Mouse (Mus musculus): ENCODE measurements around the gene Snap47. TPM values are rescaled to one million over a fixed set of nuclear protein-coding genes. Genes with fewer than 3 reads are reported as not detected.
A peak's percentile ranks its signal among the peaks of the same experiment; 100 is the strongest.

Snap47 gene
- polyA plus RNA-seq, 1 experiment from 2014 or later = 92.9 TPM

- Histone ChIP-seq H3K27me3 (ENCODE audit: control insufficient read depth, insufficient read depth, low read depth, low read length) (no peaks in the 10 kb centered on the region), H3K9ac (ENCODE audit: low read length) (no peak overlapping the region), H3K4me2 (ENCODE audit: low read depth, low read length) (no peak overlapping the region), H3K27ac (ENCODE audit: low read length) (no peak overlapping the region), H3K36me3 (ENCODE audit: control insufficient read depth, insufficient read depth, low read length) (no peaks in the 10 kb centered on the region), H3K9me3 (ENCODE audit: control insufficient read depth, low read length) (no peaks in the 10 kb centered on the region), H3K4me3 (ENCODE audit: low read length) (no peak overlapping the region), H3K4me1 (replicated peaks; ENCODE audit: control insufficient read depth, insufficient read depth, low read length) (peaks cover 13% of the 10 kb centered on the region)
- 33% methylated on average over 3 of the region's 3 CpGs for WGBS
- ATAC-seq (ENCODE audit: low read depth) = no peak
These were observed 84.4 kb downstream of the Snap47 start for GRCm38 (mm10) chr11:59366633-59367032.

- 55% methylated on average over 3 of the region's 3 CpGs for WGBS
- H3K4me3 ChIP-seq (ENCODE audit: low read length) = no peak overlapping the region
- no peak overlapping the region for H3K27ac ChIP-seq (ENCODE audit: low read length)
- H3K4me2 ChIP-seq (ENCODE audit: low read depth, low read length) = no peak overlapping the region
- no peaks in the 10 kb centered on the region for H3K9me3 ChIP-seq (ENCODE audit: control insufficient read depth, low read length)
- H3K4me1 ChIP-seq (replicated peaks; ENCODE audit: control insufficient read depth, insufficient read depth, low read length) = peaks cover 13% of the 10 kb centered on the region
- ATAC-seq (ENCODE audit: low read depth) = no peak
- no peak overlapping the region for H3K9ac ChIP-seq (ENCODE audit: low read length)
- H3K27me3 ChIP-seq (ENCODE audit: control insufficient read depth, insufficient read depth, low read depth, low read length) = no peaks in the 10 kb centered on the region
- no peaks in the 10 kb centered on the region for H3K36me3 ChIP-seq (ENCODE audit: control insufficient read depth, insufficient read depth, low read length)
These were observed 85.0 kb downstream of the Snap47 start for GRCm38 (mm10) chr11:59366031-59366430.

- WGBS = 29% methylated on average over 3 of the region's 3 CpGs
- Histone ChIP-seq H3K36me3 (ENCODE audit: control insufficient read depth, insufficient read depth, low read length) (no peaks in the 10 kb centered on the region), H3K9me3 (ENCODE audit: control insufficient read depth, low read length) (no peaks in the 10 kb centered on the region), H3K27ac (ENCODE audit: low read length) (peak overlapping the region; percentile 90), H3K4me1 (replicated peaks; ENCODE audit: control insufficient read depth, insufficient read depth, low read length) (peaks cover 13% of the 10 kb centered on the region), H3K4me3 (ENCODE audit: low read length) (no peak overlapping the region), H3K27me3 (ENCODE audit: control insufficient read depth, insufficient read depth, low read depth, low read length) (no peaks in the 10 kb centered on the region), H3K4me2 (ENCODE audit: low read depth, low read length) (no peak overlapping the region), H3K9ac (ENCODE audit: low read length) (peak overlapping the region; percentile 23; the same call in 1 of the 2 replicates)
- ATAC-seq (ENCODE audit: low read depth) = peak; percentile 94
These were observed 86.6 kb downstream of the Snap47 start for GRCm38 (mm10) chr11:59364417-59364816.

GRCm38 (mm10) chr11:59364007-59364406 is 87.0 kb downstream of the Snap47 start:
- peak; percentile 56 for ATAC-seq (ENCODE audit: low read depth)

GRCm38 (mm10) chr11:59361291-59361690 is 89.7 kb downstream of the Snap47 start:
- WGBS = 77% methylated on average over 9 of the region's 9 CpGs
- ATAC-seq (ENCODE audit: low read depth) = no peak

More at GRCm38 (mm10) chr11:59364007-59364406, 87.0 kb downstream of the Snap47 start:
- peak overlapping the region; percentile 90 for H3K27ac ChIP-seq (ENCODE audit: low read length)
- WGBS = 64% methylated on average over 9 of the region's 9 CpGs
- H3K9me3 ChIP-seq (ENCODE audit: control insufficient read depth, low read length) = no peaks in the 10 kb centered on the region
- H3K4me2 ChIP-seq (ENCODE audit: low read depth, low read length) = no peak overlapping the region
- H3K4me3 ChIP-seq (ENCODE audit: low read length) = no peak overlapping the region
- H3K36me3 ChIP-seq (ENCODE audit: control insufficient read depth, insufficient read depth, low read length) = no peaks in the 10 kb centered on the region
- H3K9ac ChIP-seq (ENCODE audit: low read length) = peak overlapping the region; percentile 23; the same call in 1 of the 2 replicates
- peaks cover 13% of the 10 kb centered on the region for H3K4me1 ChIP-seq (replicated peaks; ENCODE audit: control insufficient read depth, insufficient read depth, low read length)
- no peaks in the 10 kb centered on the region for H3K27me3 ChIP-seq (ENCODE audit: control insufficient read depth, insufficient read depth, low read depth, low read length)

More at GRCm38 (mm10) chr11:59361291-59361690, 89.7 kb downstream of the Snap47 start:
- Histone ChIP-seq H3K4me1 (replicated peaks; ENCODE audit: control insufficient read depth, insufficient read depth, low read length) (peaks cover 13% of the 10 kb centered on the region), H3K9me3 (ENCODE audit: control insufficient read depth, low read length) (no peaks in the 10 kb centered on the region), H3K36me3 (ENCODE audit: control insufficient read depth, insufficient read depth, low read length) (no peaks in the 10 kb centered on the region), H3K4me2 (ENCODE audit: low read depth, low read length) (no peak overlapping the region), H3K4me3 (ENCODE audit: low read length) (no peak overlapping the region), H3K27me3 (ENCODE audit: control insufficient read depth, insufficient read depth, low read depth, low read length) (no peaks in the 10 kb centered on the region), H3K9ac (ENCODE audit: low read length) (no peak overlapping the region), H3K27ac (ENCODE audit: low read length) (no peak overlapping the region)

Other genes starting within 250 kb of the Snap47 start
- 83.1 and 84.8 TPM in 2 replicates for gene Mrpl55, start 248.7 kb downstream of the Snap47 start, polyA plus RNA-seq (2015; fragmentation: Nextera tagmentation; extraction: Ambion mirVana)
- gene 2310033P09Rik, start 242.9 kb downstream of the Snap47 start, polyA plus RNA-seq (2015; fragmentation: Nextera tagmentation; extraction: Ambion mirVana) = 35.2 and 37.0 TPM in 2 replicates
- 725 and 739 TPM in 2 replicates for gene Arf1, start 222.9 kb downstream of the Snap47 start, polyA plus RNA-seq (2015; fragmentation: Nextera tagmentation; extraction: Ambion mirVana)
- gene Wnt3a, start 160.4 kb downstream of the Snap47 start, polyA plus RNA-seq (2015; fragmentation: Nextera tagmentation; extraction: Ambion mirVana) = 0.48 and 0.55 TPM in 2 replicates
- 3.9 and 4.1 TPM in 2 replicates for gene Wnt9a, start 144.3 kb downstream of the Snap47 start, polyA plus RNA-seq (2015; fragmentation: Nextera tagmentation; extraction: Ambion mirVana)
- not detected in 2 replicates for gene Prss38, start 75.5 kb downstream of the Snap47 start, polyA plus RNA-seq (2015; fragmentation: Nextera tagmentation; extraction: Ambion mirVana)
- 9.8 and 10.3 TPM in 2 replicates for gene Jmjd4, start 1.1 kb downstream of the Snap47 start, polyA plus RNA-seq (2015; fragmentation: Nextera tagmentation; extraction: Ambion mirVana)
- 7.8 and 10.0 TPM in 2 replicates for gene Zfp867, start 21.3 kb upstream of the Snap47 start, polyA plus RNA-seq (2015; fragmentation: Nextera tagmentation; extraction: Ambion mirVana)
- gene Zkscan17, start 75.6 kb upstream of the Snap47 start, polyA plus RNA-seq (2015; fragmentation: Nextera tagmentation; extraction: Ambion mirVana) = 24.5 and 25.2 TPM in 2 replicates
- 0.31 and 0.54 TPM in 2 replicates for gene Nlrp3, start 90.4 kb upstream of the Snap47 start, polyA plus RNA-seq (2015; fragmentation: Nextera tagmentation; extraction: Ambion mirVana)
- gene Olfr222, start 125.0 kb upstream of the Snap47 start, polyA plus RNA-seq (2015; fragmentation: Nextera tagmentation; extraction: Ambion mirVana) = not detected in 2 replicates
- gene Olfr223, start 142.1 kb upstream of the Snap47 start, polyA plus RNA-seq (2015; fragmentation: Nextera tagmentation; extraction: Ambion mirVana) = not detected in 2 replicates
- 52.9 and 59.0 TPM in 2 replicates for gene Mprip, start 210.1 kb upstream of the Snap47 start, polyA plus RNA-seq (2015; fragmentation: Nextera tagmentation; extraction: Ambion mirVana)

Measured in lung, embryonic 16.5 days (tissue).